Mouse (Mus musculus) c-Kit-positive CD71-negative TER-119-negative erythroid progenitor cells, embryonic 14.5 days (primary cell): Measurements from ENCODE around the gene BC049715.
A peak's percentile ranks its signal among the peaks of the same experiment; 100 is the strongest.
"Not testable (repeated sequence)": the region's sequence is repeated elsewhere in the genome, so short reads cannot be mapped to it uniquely, and the experiment has no call there.

Experiments used
- DNase-seq: peaks from one replicate; pipeline ENCODE4 v3.0.0-alpha.2; 2013; ENCODE audit warnings: low read depth

Gene BC049715

GRCm38 (mm10) chr6:136850267-136850666, 22.8 kb downstream of the BC049715 start:
- DNase-seq, result no peak

- DNase-seq, result no peak
Observed at GRCm38 (mm10) chr6:136852348-136852747, 24.9 kb downstream of the BC049715 start.

- DNase-seq, result no peak
Observed at GRCm38 (mm10) chr6:136852762-136853161, 25.3 kb downstream of the BC049715 start.

- DNase-seq, result no peak
Observed at GRCm38 (mm10) chr6:136854361-136854781, 26.9 kb downstream of the BC049715 start.

- DNase-seq, result no peak
Observed at GRCm38 (mm10) chr6:136855183-136855582, 27.8 kb downstream of the BC049715 start.

- peak; percentile 30 for DNase-seq
Observed at GRCm38 (mm10) chr6:136856071-136856636, 28.7 kb downstream of the BC049715 start.

GRCm38 (mm10) chr6:136857186-136857872, 29.9 kb downstream of the BC049715 start, which contains the start of gene Art4:
Gene Art4, minus strand, starts transcription at chr6:136857733.
- peak; percentile 61 for DNase-seq

GRCm38 (mm10) chr6:136857873-136858260, 30.4 kb downstream of the BC049715 start:
- DNase-seq, result no peak

GRCm38 (mm10) chr6:136858420-136858819, 31.0 kb downstream of the BC049715 start:
- DNase-seq, result no peak

GRCm38 (mm10) chr6:136861020-136861419, 33.6 kb downstream of the BC049715 start:
- DNase-seq, result peak; percentile 55

- no peak for DNase-seq
Observed at GRCm38 (mm10) chr6:136865360-136865759, 37.9 kb downstream of the BC049715 start.

GRCm38 (mm10) chr6:136866150-136866549, 38.7 kb downstream of the BC049715 start:
- no peak for DNase-seq

- no peak for DNase-seq
Observed at GRCm38 (mm10) chr6:136868921-136869320, 41.5 kb downstream of the BC049715 start.

- DNase-seq, result no peak
Observed at GRCm38 (mm10) chr6:136874599-136874998, 47.2 kb downstream of the BC049715 start.

- no peak for DNase-seq
Observed at GRCm38 (mm10) chr6:136875670-136876069, 48.2 kb downstream of the BC049715 start, which contains the start of gene Mgp. Gene Mgp, minus strand, starts transcription at chr6:136875823.

- no peak for DNase-seq
Observed at GRCm38 (mm10) chr6:136881678-136882077, 54.3 kb downstream of the BC049715 start.

GRCm38 (mm10) chr6:136883431-136883915, 56.0 kb downstream of the BC049715 start:
- DNase-seq, result no peak

GRCm38 (mm10) chr6:136883961-136884360, 56.5 kb downstream of the BC049715 start:
- DNase-seq, result no peak

- not testable (repeated sequence) for DNase-seq
Observed at GRCm38 (mm10) chr6:136884766-136885165, 57.3 kb downstream of the BC049715 start.

- no peak for DNase-seq
Observed at GRCm38 (mm10) chr6:136887854-136888253, 60.4 kb downstream of the BC049715 start.

- DNase-seq, result no peak
Observed at GRCm38 (mm10) chr6:136889067-136889466, 61.6 kb downstream of the BC049715 start.

- DNase-seq, result no peak
Observed at GRCm38 (mm10) chr6:136889554-136889953, 62.1 kb downstream of the BC049715 start.
